21 mouse cellular contexts compared by ENCODE assay signal in the genomic region with DNA sequence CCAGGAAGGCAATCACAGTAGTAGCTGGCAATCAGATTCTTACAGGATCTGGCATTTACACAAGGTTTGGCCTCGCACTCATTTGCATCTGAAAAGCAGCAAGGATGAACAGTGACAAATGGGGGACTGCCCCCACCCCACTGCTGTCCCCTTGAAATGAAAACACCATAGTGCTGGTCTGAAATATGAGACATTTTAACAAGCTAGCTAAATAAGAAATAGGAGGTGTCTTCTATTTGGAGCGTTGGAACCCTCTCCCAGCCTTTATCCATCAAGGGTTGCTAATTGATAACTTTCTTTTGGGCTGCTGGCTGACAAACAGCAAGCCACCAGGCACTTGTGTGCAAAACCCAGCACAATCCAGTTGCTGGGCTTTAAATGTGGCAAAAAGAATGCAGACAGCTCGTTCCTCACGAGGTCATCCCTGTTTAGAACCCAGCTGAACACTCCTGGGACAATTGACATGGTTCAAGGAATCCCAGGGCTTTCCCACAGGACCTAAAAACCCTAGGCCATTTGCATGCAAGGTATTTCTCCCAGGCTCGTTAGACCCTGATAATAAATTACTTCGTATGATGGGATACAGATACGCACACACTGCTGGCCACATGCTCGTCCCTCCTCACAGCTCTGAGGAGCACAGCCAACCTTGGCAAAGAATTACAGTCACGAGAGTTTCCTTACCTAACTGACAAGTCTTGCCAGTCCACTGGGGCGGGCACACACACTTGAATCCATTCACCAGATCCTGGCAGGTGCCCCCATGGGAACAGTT. TPM values are rescaled to one million over a fixed set of nuclear protein-coding genes. Genes with fewer than 3 reads are reported as not detected.
DNase-seq lines count a peak whose midpoint lies in the region; ATAC-seq and TF ChIP-seq lines count a peak whose summit lies in the region.
"Had no signal": no experiment of that assay in that cellular context is flagged by ENCODE, and none has a peak within 500 bp of the region (broad histone marks: within the 10 kb centered on the region; RNA-seq: fewer than 3 reads in every experiment).

No protein-coding gene starts in this region.

- no peak overlapping the region for H3K9ac ChIP-seq in forebrain, embryonic 13.5 days
- no peak overlapping the region for H3K9ac ChIP-seq in hindbrain, embryonic 13.5 days
- H3K9ac ChIP-seq in midbrain, embryonic 16.5 days (ENCODE audit: low read depth, low read length) = no peak overlapping the region
- H3K9ac ChIP-seq: embryonic facial prominence, embryonic 15.5 days; stomach, embryonic 15.5 days had no signal

- peaks cover 40% of the 10 kb centered on the region for H3K4me1 ChIP-seq in forebrain, embryonic 13.5 days
- peaks cover 69% of the 10 kb centered on the region for H3K4me1 ChIP-seq in hindbrain, embryonic 13.5 days (replicated peaks)
- H3K4me1 ChIP-seq in midbrain, embryonic 16.5 days (ENCODE audit: control insufficient read depth, insufficient read depth, low read length) = peaks cover 9% of the 10 kb centered on the region; the same call in 1 of the 2 replicates
- peaks cover 76% of the 10 kb centered on the region for H3K4me1 ChIP-seq in embryonic facial prominence, embryonic 10.5 days
- H3K4me1 ChIP-seq: stomach, embryonic 15.5 days had no signal

- intact Hi-C loops in gastrocnemius, adult 2 months (cut with DNase I) = no loop called here
- intact Hi-C loops in gastrocnemius, postnatal 36 days (cut with DNase I) = no loop called here

- no peak overlapping the region for H3K4me2 ChIP-seq in forebrain, embryonic 13.5 days
- no peak overlapping the region for H3K4me2 ChIP-seq in hindbrain, embryonic 13.5 days
- H3K4me2 ChIP-seq in midbrain, embryonic 16.5 days (ENCODE audit: low read length) = no peak overlapping the region
- H3K4me2 ChIP-seq: embryonic facial prominence, embryonic 15.5 days; stomach, embryonic 15.5 days had no signal

- peaks cover 55% of the 10 kb centered on the region for H3K36me3 ChIP-seq in forebrain, embryonic 13.5 days (ENCODE audit: poor library complexity, severe bottlenecking)
- H3K36me3 ChIP-seq in hindbrain, embryonic 13.5 days = peaks cover 35% of the 10 kb centered on the region
- H3K36me3 ChIP-seq in midbrain, embryonic 16.5 days (ENCODE audit: control insufficient read depth, insufficient read depth, low read length) = no peaks in the 10 kb centered on the region
- peaks cover 85% of the 10 kb centered on the region for H3K36me3 ChIP-seq in embryonic facial prominence, embryonic 10.5 days (replicated peaks)

- peak; percentile 25 for DNase-seq in gastrocnemius, adult 2 months
- DNase-seq in gastrocnemius, postnatal 36 days = no peak
- no peak for DNase-seq in cerebellum, adult 11 months
- no peak for DNase-seq in T-cell, adult 2 months (ENCODE audit: low spot score)
- DNase-seq in embryonic facial prominence, embryonic 10.5 days (ENCODE audit: low spot score) = no peak
- DNase-seq: adrenal gland, postnatal 25 days; cerebellum, adult 8-10 months; gastrocnemius, postnatal 10 days; kidney, adult 9 months; layer of hippocampus, postnatal 36 days; liver; lung, adult 18-20 months; retina, postnatal 1 day; thymus, adult 2 months had no signal

- H3K27ac ChIP-seq in gastrocnemius, adult 2 months = peak overlapping the region; percentile 28; the same call in 1 of the 2 replicates
- H3K27ac ChIP-seq in forebrain, embryonic 13.5 days = peak overlapping the region; percentile 61
- peak overlapping the region; percentile 55; the same call in 1 of the 2 replicates for H3K27ac ChIP-seq in hindbrain, embryonic 13.5 days
- no peak overlapping the region for H3K27ac ChIP-seq in midbrain, embryonic 16.5 days (ENCODE audit: low read length)
- no peak overlapping the region for H3K27ac ChIP-seq in embryonic facial prominence, embryonic 10.5 days (replicated peaks)
- H3K27ac ChIP-seq: embryonic facial prominence, embryonic 15.5 days; stomach, embryonic 15.5 days had no signal

- peak; percentile 75 for ATAC-seq in forebrain, embryonic 13.5 days
- ATAC-seq in hindbrain, embryonic 13.5 days (ENCODE audit: low FRiP score) = peak; percentile 60
- ATAC-seq in midbrain, embryonic 16.5 days = 0 out of 2 replicates have a peak, but pooled peaks have one; percentile 26

- TF ChIP-seq CTCF in gastrocnemius, adult 2 months (IDR thresholded peaks at IDR 0.05) = no peak

- no peaks in the 10 kb centered on the region for H3K9me3 ChIP-seq in forebrain, embryonic 13.5 days (replicated peaks)
- H3K9me3 ChIP-seq in hindbrain, embryonic 13.5 days = no peaks in the 10 kb centered on the region
- H3K9me3 ChIP-seq in midbrain, embryonic 16.5 days (replicated peaks; ENCODE audit: control insufficient read depth, low read length, poor library complexity, severe bottlenecking) = no peaks in the 10 kb centered on the region
- H3K9me3 ChIP-seq in embryonic facial prominence, embryonic 10.5 days = no peaks in the 10 kb centered on the region
- H3K9me3 ChIP-seq: embryonic facial prominence, embryonic 15.5 days; stomach, embryonic 15.5 days had no signal

- H3K27me3 ChIP-seq in forebrain, embryonic 13.5 days = 0 out of 2 replicates have a peak, but pooled peaks cover 6% of the 10 kb centered on the region
- H3K27me3 ChIP-seq in hindbrain, embryonic 13.5 days = 0 out of 2 replicates have a peak, but pooled peaks cover 6% of the 10 kb centered on the region
- H3K27me3 ChIP-seq in midbrain, embryonic 16.5 days (ENCODE audit: control insufficient read depth, insufficient read depth, low read depth, low read length) = no peaks in the 10 kb centered on the region
- H3K27me3 ChIP-seq in embryonic facial prominence, embryonic 10.5 days (replicated peaks; ENCODE audit: low read depth, poor library complexity, severe bottlenecking) = peaks cover 34% of the 10 kb centered on the region
- H3K27me3 ChIP-seq: embryonic facial prominence, embryonic 15.5 days; stomach, embryonic 15.5 days had no signal

- no peak overlapping the region for H3K4me3 ChIP-seq in gastrocnemius, adult 2 months
- no peak overlapping the region for H3K4me3 ChIP-seq in forebrain, embryonic 13.5 days
- H3K4me3 ChIP-seq in hindbrain, embryonic 13.5 days = no peak overlapping the region
- H3K4me3 ChIP-seq in midbrain, embryonic 16.5 days (ENCODE audit: low read depth, low read length) = no peak overlapping the region
- H3K4me3 ChIP-seq in embryonic facial prominence, embryonic 10.5 days = no peak overlapping the region
- H3K4me3 ChIP-seq: embryonic facial prominence, embryonic 15.5 days; stomach, embryonic 15.5 days had no signal

- 13% methylated on average over 10 of the region's 10 CpGs for WGBS in forebrain, embryonic 13.5 days
- 18% methylated on average over 10 of the region's 10 CpGs for WGBS in hindbrain, embryonic 13.5 days
- WGBS in midbrain, embryonic 16.5 days = 16% methylated on average over 10 of the region's 10 CpGs
- WGBS in embryonic facial prominence, embryonic 10.5 days = 58% methylated on average over 10 of the region's 10 CpGs

RNA-seq across cellular contexts. Expression of a gene that starts 23.7 kb away (rescaled TPM):
- 1 to 10 TPM; 5.3 to 6.7 TPM for total RNA-seq in gastrocnemius, adult 2 months (2021)
- 1 to 10 TPM; 5.6 to 6.0 TPM for total RNA-seq in gastrocnemius, postnatal 36 days (2021)
- polyA plus RNA-seq in forebrain, embryonic 13.5 days (2015; fragmentation: Nextera tagmentation; extraction: Ambion mirVana) = 10.6 and 12.3 TPM in 2 replicates
- 16.3 and 17.7 TPM in 2 replicates for polyA plus RNA-seq in hindbrain, embryonic 13.5 days (2015; fragmentation: Nextera tagmentation; extraction: Ambion mirVana)
- 8.6 and 10.1 TPM in 2 replicates for polyA plus RNA-seq in midbrain, embryonic 16.5 days (2015; fragmentation: Nextera tagmentation; extraction: Ambion mirVana)
- polyA plus RNA-seq in embryonic facial prominence, embryonic 10.5 days (2016; fragmentation: Nextera tagmentation; extraction: Ambion mirVana) = 18.4 and 22.2 TPM in 2 replicates
- total RNA-seq: megakaryocyte-erythroid progenitor cell, adult 5-6 weeks; MEL had no signal

Comparison
In these comparisons a context has a peak if more than half of its experiments do, and no peak if none do; other contexts are left out.
1. H3K27ac ChIP-seq: peak in gastrocnemius, adult 2 months (single experiment), forebrain, embryonic 13.5 days (single experiment) and hindbrain, embryonic 13.5 days (single experiment); none in midbrain, embryonic 16.5 days (single experiment) and embryonic facial prominence, embryonic 10.5 days (single experiment).
2. Peak in every context shown above with its lines, with median percentiles within 50 percentile points of each other: ATAC-seq.